Mouse (Mus musculus): Measurements from ENCODE around the gene Ovol2.
"Not testable (repeated sequence)": the region's sequence is repeated elsewhere in the genome, so short reads cannot be mapped to it uniquely, and the experiment has no call there.

The Ovol2 gene

DNA sequence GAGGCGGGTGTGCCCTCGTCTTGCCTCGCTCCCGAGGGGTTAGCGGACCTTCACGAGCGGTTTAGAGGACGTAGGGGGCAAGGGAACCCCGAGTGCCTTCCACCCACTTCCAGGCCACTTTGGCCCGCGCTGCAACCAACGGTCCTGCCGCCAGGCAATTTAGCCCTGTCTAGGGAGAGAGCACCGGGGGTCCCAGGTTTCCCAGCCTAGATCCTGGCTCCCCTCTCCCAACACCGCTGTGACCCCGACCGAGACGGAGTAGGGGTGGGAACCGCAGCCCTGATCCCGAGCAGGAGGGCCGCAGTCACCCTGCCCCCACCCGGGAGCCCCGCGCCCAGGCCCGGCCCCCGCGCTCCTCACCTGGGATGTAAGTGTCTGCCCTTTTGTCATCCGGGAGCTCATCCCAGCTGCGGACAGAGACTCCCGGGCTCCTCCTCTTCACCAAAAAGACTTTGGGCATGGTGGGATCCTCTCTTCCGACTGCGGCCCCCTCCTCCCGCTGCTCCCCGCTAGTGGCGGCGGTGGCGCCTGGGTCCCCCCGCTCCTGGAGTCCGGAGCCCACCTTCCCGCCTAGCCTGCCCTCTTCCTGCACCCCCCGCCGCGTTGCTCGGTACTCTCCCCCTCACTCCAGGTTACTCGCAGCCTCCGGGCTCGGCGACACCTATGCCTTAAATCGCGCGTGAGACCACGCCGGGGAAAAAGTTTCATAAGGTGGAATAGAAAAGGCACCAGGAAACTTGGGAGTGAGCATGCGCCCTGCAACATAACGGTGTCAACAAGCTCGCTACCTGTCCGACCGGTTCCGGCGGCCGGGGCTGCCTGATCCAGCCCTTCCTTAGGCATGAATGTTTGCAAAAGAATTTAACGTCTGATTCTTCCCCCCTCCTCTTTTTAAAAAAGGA, at the start of gene Ovol2:
Gene Ovol2, minus strand, starts transcription at position 746 of the 902 bp plus-strand sequence.
- peak; percentile 61 to 71 for DNase-seq

DNA sequence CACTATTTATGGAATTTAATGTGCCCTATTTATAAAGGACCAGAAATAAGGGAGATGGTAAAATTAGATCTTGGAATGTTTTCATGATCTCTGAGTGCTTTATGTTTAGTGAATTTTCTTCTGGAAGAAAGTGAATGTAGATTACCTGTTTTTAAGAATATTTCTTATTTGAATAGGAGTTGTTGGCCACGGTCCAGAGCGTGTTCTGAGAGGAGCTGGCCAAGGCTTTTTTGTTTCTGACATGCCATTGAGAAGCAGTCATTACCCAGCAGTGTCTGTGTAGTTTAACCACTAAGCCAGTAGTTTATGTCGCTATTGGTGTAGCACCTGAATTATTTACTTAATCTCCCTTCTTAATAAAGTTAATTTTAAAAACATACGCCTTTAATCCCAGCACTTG, 49.8 kb upstream of the Ovol2 start:
- DNase-seq: no peak

DNA sequence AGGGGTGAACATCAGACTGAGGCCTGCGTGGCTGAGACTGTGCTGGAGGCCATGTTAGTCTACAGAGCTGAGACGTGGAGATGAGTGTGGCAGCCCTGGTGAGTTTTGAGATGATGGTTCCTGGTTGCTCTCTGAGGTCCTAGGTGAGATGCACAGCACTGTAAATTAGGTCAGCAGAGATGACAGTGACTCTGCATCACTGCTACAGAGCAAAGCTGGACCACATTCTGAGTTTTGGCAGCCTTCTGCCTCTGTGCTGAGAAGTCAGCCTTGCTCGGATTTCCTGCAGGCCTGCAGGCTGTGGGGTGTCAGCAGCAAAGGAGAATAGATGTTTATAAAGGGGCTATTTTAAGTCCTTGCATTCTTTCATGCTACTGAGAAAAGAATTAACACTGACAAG, 49.3 kb upstream of the Ovol2 start:
- DNase-seq: no peak

DNA sequence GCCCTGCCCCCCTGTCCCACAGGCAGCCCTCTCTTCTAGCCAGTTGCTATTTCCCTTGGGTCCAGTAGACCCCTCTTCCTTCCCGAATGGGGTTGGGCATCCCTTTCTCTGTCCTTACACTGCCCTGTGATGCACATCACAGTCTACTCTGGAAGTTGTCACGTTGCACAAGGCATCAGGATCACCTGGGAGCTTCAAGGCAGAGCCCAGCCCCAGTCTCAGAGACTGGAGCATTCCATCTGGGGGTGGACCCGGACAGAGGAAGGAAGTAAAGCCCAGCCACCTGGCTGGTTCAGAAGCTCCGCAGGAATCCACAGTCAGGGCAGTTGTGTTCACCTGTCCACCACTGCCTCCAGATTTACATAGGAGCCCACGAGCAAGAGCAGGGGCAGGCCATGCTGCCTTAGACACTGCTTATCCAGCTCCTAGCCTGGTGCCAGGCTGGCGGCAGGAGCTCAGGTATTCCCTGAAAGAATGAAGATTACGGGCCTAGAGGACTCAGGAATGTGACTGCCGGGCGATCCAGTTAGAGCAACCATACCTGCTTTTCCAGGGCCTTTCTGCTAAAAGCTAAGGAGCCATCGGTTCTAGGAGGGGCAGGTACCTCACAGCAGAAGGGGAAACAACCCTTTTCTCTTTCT, 43.2 kb upstream of the Ovol2 start:
- DNase-seq: no peak

DNA sequence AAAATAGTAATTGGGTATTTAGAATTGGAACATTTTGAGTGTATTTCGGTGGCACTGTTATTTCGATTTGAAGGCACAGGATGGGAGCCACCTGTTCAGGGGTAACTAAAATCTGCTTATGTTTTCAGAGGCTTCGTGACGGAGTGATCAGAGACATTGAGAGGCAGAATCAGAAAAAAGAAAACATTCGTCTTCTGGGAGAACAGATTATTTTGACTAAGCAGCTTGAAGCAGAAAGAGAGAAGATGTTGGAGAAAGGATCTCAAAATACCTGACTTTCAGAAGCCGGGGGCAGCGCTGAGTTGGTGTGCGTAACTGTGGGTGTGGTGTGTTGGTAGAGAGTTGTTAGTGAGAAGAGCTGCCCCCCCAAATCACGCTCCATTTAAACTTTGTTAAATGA, 41.1 kb upstream of the Ovol2 start:
- DNase-seq: no peak

DNA sequence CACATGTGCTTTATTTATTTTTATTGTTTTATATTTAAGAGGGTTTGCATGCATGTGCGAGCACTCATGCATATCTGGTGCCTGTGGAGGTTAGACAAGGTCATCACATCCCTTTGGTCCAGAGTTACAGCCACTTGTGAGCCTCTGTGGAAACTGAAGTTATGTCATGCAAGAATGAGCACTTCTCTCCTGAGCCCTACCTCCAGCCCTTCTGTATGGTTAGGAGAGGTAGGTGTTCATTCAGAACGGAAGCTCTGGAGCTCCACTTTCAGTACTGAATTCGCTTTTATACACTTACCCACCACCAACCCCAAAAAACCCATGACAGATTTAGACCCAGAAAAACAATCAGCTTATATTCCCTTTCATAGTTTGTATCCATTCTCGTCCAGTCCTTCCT, 39.6 kb upstream of the Ovol2 start:
- DNase-seq: peak; percentile 7 to 10

DNA sequence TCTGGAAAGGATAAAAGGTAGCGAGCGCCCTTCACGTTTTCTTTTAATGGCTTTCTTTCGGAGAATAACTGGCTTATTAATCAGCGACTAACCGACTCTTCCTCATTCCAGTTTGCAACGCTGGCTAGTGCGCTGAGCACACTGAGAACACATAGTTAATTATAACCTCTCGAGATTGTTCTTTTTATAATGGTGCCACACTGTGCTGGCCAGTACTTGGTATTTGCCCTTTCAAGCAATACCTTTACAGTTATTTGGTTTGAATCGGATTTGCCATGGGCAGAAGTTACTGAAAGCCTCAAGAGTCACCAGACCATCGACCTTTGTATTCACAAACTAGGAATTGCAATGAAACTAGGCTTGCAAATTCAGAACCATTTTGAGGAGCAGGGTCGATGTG, 37.6 kb upstream of the Ovol2 start:
- DNase-seq: peak; percentile 51

DNA sequence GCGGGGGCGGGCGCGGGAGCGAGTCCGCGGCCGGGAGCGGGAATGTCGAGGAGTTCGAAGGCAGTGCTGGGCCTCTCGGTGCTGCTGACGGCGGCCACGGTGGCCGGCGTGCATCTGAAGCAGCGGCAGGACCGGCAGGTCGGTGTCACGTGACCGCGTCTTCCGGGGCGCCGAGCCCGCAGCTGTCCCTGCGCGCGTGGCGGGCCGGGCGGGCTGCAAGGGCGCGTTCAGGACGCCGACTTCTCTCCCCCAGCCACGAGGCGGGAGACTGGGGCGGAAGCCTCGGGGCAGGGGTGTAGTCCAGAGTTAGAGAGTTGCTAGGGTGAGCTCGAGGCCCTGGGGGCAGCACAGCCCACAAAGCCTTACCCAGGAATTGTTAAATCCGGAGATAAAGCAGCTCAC, 37.1 kb upstream of the Ovol2 start:
- DNase-seq: no peak

DNA sequence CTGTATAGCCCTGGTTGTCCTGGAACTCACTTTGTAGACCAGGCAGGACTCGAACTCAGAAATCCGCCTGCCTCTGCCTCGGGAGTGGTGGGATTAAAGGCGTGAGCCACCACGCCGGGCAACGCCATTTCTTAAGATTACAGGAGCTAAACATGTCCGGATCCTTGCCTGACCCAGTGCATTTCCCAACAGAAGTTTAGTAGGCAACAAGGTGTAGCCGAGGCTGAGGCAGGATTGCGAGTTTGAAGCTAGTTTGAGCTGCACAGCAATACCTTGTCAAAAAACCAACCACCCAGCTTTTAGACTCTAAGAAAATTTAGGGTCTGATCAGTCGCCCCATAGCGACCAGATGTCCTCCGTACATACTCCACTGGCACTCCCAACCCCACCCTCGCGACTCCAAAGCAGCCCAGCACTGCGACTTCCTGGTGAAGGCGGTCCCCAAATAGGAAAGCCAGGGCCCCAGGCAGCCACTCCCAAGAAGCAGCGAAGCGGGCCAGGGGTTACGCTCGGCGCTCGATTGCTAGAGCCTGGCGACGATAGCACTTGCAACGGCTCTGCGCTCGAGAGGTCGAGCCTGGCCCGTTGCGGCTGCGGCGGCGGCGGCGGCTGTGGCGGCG, 36.6 kb upstream of the Ovol2 start, which contains the start of the genes Kat14 and Pet117:
Gene Kat14, plus strand, starts transcription at position 584 of the 620 bp plus-strand sequence.
Gene Pet117, plus strand, starts transcription at position 597 of the 620 bp plus-strand sequence.
- peak; percentile 96 to 98 for DNase-seq

DNA sequence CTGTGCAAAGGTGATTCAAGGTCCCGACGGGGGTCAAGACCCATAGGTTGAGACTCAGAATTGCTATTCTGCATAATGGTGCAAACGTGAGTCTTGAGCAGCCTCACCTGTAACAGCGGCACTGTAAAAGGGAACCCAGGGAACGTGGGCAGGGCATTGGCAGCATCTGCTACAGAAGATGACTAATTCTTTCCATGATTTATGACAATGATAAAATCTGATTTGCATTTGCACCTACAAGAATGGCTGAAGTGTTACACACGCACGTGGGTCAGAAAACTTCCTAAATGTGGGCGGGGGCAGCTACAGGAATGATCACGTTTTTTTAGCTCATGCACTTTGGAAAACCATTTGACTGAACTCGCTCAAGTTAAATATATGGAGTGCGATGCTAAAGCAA, 20.9 kb upstream of the Ovol2 start:
- DNase-seq: no peak

DNA sequence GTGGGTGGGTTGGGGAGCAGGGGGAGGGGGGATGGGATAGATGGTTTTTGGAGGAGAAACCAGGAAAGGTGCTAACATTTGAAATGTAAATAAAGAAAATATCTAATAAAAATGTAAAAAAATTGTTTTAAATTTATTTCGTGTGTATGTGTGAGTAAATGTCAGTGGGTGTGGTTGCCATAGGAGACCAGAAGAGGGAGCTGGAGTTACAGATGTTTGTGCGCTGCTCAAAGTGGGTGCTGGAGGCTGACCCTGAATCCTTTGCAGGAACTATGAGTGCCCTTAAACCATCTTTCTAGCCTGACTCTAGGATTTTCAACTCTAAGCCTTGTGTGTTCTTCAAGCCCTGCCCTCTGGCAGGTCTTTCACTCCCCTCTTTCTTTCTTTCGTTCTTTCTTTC, 16.6 kb upstream of the Ovol2 start:
- DNase-seq: peak in 1 of 2 experiments; percentile 18

DNA sequence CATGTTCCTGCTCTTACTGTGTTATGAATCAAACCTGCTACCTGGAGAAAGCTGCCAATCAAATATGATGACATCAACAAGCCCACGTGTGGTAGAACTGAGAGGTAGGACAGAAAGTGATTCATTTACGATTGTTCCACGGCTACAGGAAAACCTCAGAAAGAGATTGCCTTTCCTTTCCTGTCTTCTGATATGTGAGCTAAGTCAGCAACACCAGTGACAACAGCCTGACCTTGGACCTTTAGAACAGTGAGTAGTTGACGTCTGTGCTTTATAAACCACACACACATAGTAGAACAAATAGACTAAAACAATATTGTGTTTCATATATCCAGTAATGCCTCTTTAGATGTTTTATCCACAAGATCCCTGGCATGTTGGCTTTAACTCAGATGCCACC, 11.2 kb upstream of the Ovol2 start:
- no peak for DNase-seq

DNA sequence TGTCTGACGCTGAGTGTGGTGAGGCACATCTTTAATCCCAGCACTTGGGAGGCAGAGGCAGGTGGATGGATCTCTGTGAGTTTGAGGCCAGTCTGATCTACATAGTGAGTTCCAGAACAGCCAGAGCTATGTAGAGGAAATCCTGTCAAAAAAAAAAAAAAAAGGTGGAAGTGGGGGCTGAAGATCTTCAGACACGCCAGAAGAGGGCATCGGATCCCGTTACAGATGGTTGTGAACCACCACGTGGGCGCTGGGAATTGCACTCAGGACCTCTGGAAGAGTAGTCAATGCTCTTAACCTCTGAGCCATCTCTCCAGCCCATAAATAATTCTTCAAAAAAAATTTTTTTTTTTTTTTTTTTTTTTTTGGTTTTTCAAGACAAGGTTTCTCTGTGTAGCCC, 6.2 kb upstream of the Ovol2 start:
- DNase-seq: not testable (repeated sequence)

DNA sequence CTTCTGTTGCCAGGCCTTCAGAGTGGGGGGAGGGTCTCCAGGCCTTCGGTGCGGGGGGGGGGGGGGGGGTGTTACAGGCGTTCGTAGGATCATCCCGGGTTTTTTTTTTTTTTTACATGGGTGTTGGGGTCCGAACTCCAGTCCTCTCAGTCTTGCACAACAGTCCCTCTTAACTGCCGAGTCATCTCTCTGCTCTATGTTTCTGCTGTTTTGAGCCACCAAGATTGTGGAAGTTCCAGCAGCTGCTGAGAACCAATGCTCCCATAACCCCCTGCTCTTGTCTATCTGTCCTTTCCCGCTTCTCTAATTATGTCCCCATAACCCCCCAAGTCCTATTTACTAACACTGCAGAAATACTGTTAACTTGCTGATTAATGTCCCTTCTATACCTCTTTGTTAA, 5.8 kb upstream of the Ovol2 start:
- no peak for DNase-seq

DNA sequence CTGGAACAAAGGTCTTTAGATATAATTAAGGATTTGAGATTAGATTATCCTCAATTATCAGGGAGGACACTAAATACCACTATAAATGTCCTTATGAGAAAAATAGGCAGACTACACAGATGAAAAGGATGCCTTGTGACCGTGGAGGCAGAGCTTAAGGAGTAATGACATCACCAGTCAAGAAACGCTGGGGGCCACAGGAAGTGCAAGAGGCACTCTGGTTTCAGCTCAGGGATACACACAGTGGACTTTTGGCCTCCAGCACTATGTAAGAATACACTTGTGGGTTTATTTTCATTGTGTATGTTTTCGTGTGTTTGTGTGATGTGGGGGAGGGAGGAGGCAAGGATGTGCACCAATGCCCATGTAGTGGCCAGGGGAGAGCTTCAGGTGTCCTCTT, 5.3 kb upstream of the Ovol2 start:
- no peak for DNase-seq

DNA sequence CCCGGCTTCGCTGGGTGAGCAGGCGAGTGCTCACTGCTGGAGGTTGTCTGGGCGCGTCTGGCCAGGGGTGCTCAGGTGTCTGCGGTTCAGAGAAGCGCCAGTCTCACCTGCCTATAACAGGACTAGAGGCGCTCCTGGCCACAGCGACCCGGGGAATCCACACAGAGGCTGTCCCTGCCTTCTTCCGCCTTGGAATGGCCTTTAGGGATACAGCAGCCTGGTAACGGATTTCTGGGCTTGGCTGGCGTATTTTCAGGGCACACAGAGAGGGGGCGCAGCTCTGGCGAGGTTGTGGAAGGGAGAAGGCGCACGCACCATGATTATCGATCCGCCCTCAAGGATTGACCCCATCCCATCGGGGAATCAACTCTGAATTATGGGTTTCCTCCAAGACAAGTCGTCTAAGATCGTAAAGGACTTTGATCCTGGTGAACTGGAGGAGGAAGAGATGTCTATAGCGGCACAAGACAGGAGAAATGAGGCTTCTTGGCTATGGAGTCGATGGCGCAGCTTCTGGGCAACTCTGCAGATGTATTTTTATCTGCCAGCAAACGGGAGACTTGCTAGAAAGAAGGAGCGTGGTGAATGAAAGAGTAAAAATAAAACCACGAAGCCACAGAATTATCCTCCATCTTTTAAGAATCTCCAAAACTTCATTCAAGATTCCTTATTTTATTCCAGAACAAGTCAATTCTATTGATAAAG, 1.3 kb upstream of the Ovol2 start:
- DNase-seq: no peak

DNA sequence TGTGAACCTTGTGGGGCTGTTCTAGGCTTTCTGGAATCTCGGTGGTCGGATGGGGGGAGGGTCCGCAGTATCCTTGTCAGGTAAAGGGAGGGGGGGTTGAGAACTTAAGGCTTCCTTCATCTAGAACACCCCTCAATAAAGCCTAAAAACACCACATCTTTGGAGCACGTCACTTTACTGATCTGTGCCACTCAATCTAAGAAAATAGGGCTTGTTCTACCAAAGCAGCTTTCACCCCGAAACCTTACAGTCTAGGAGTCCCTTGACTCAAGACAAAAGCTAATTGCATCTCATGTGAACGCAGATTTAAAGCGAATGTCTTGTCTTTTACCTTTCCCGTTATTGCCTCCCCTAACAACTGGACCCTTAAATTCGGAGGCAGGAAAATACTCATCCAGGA, 540 bp upstream of the Ovol2 start:
- DNase-seq: no peak

DNA sequence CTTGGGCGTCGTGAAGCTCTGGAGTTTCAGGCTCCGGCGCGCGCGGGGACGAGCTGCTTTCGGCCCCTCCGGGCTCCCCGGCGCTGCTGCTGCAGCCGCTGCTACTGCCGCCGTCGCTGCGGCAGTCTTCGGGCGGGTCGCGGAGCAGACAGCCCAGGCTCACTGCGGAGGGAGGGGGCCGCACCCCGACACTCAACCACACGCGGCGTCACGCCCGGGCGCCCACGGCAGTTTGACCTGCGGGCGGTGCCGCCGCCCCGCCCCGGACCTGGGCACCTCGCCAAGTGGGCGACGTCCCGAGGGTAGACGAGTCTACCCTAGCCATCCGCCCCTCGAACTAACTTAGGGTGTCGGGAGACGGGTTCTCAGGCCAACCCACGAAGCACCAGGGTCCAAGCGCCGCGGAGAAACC, 980 bp downstream of the Ovol2 start:
- peak; percentile 42 to 43 for DNase-seq

DNA sequence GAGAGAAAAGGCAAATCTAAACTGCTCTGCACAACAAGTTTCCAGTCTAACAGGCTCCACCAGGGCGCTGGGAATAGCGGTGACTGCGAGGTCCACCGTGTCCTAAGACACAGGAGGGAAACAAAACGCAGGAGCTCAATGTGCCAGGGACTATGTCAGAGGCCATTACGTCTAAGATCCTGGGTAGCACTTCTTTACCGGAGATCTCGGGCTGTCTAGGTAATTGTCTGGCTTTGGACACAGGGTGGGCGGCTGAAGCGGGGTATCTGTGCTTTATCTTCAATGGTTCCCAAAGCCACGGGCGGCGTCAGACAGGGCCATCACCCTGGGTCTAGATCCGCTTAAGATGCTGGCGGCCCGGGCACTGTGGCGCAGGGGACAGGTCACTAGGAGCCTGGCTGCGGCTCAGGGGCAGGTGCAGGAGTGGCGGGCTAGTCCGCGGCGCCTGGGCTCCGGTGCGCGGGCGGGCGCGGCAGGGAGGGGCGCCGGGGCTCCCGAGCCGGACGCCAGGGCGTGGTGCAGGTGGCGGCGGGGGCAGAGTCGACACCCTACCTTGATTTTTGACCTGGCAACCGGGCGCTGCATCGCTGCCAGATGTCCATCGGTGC, 1.5 kb downstream of the Ovol2 start:
- peak in 1 of 2 experiments; percentile 27 for DNase-seq

DNA sequence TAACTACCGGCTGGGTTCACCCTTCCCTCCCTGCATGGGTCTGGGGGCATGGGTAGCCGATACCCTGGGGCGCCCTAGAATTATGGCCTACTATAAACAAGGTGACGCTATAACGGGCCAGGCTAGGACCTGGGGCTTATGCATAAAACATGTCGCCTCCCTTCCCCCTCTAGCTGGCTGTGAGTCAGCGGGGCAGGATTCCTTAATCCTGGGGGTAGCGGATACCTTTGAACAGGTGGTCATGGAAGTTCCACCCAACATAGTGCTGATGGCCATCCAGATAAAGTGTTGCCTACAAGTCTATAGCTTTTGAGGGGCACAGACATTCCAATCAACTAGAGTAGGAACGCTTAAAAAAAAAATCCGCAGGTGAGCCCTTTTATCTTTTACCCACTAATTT, 2.0 kb downstream of the Ovol2 start:
- peak in 1 of 2 experiments; percentile 24 for DNase-seq

DNA sequence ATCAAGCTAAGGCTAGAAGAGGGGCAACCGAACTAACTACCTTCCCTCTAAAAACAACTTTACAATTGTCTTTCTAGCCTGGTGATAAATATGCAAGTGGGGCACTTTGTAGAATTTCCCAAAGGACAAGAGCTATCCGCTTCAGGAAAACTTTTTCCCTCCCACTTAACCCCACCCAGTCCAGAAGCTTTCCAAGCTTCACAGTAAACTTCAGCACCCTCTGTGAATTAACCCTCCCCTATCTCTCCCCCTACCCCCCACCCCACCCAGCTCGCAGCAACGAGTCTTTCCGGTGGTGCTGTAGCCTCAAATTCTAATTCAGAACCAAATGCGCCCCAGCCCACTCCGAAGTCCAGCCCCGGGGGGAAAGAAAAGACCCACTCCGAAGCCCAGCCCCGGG, 2.5 kb downstream of the Ovol2 start:
- DNase-seq: no peak

DNA sequence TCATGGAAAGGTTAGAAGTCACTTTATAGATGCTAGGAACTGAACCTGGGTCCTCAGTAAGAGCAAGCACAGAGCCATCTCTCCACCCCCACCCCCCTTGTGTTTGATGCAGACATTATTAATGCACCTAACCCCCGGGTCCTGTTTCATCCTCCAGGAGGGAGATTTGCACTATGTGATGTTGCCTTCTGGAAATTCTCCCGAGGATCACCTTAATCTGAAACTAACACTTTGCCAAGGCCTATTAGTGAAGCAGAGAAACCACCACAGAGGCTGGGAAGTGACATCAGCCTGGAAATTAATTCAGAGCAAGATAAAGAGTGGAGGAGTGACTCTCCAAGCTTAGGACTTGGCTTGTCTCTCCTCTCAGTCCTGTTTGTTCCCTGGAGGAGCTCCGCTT, 7.7 kb downstream of the Ovol2 start:
- no peak for DNase-seq

DNA sequence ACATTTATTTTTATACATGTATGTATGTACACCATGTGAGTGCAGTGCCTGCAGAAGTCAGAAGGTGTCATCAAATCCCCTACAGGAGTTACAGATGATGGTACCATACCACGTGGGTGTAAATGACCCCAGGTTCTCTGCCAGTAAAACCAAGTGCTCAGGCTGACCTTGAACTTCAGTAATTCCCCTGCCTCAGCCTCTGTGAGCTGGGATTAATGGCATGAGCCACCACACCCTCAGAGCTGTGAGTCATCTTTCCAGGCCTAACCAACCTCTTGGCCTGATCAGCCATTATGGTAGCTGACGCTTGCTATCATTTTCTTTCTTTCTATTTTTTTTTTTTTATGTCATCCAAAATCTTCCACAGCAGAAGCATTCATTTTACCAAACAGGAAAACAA, 20.6 kb downstream of the Ovol2 start:
- DNase-seq: no peak

Measured in kidney, adult 8-10 months (tissue).